Mouse (Mus musculus) hindbrain, embryonic 12.5 days (tissue): ENCODE results near the gene Hmox1. TPM values are rescaled to one million over a fixed set of nuclear protein-coding genes. Genes with fewer than 3 reads are reported as not detected.

ENCODE experiments used
- ATAC-seq: fragments of 200-750 bp; cut with Nextera tagmentation; 2 replicates; pipeline ENCODE4 v1.8.0; 2017; ENCODE audit warnings: moderate TSS enrichment; ENCODE audit not compliant: low FRiP score
- H3K27ac ChIP-seq: fragments of 300-500 bp; sonication (generic); 2 replicates; pipeline ENCODE4 v1.5.1; 2016; ENCODE audit warnings: mild to moderate bottlenecking
- H3K27me3 ChIP-seq: fragments of 300-500 bp; sonication (generic); 2 replicates; pipeline ENCODE4 v1.6.1; 2016; ENCODE audit warnings: mild to moderate bottlenecking
- H3K36me3 ChIP-seq: fragments of 300-500 bp; sonication (generic); 2 replicates; pipeline ENCODE4 v1.6.1; 2016; ENCODE audit warnings: mild to moderate bottlenecking
- H3K4me1 ChIP-seq: fragments of 300-500 bp; sonication (generic); 2 replicates; pipeline ENCODE4 v1.6.1; 2016
- H3K4me2 ChIP-seq: fragments of 300-500 bp; sonication (generic); replicated peaks from 2 replicates; pipeline ENCODE4 v1.6.1; 2016; ENCODE audit warnings: mild to moderate bottlenecking
- H3K4me3 ChIP-seq: fragments of 300-500 bp; sonication (generic); 2 replicates; pipeline ENCODE4 v1.5.1; 2016; ENCODE audit warnings: mild to moderate bottlenecking
- H3K9ac ChIP-seq: fragments of 300-500 bp; sonication (generic); 2 replicates; pipeline ENCODE4 v1.6.1; 2016; ENCODE audit warnings: mild to moderate bottlenecking, moderate library complexity
- H3K9me3 ChIP-seq: fragments of 300-500 bp; sonication (generic); replicated peaks from 2 replicates; pipeline ENCODE4 v1.6.1; 2016; ENCODE audit warnings: mild to moderate bottlenecking
- WGBS: fragments of 180-500 bp; shearing (Covaris S2); methylation state at CpG from one replicate; pipeline ENCODE4 v1.1.7; 2016; 5-methylcytosine and 5-hydroxymethylcytosine counted together
- polyA plus RNA-seq: library from polyadenylated mRNA; unstranded; fragments of >200 nt; fragmentation: Nextera tagmentation; extraction: Ambion mirVana; gene quantifications from 2 replicates; pipeline ENCODE4 v1.2.1, GENCODE M21; 2016

Gene Hmox1
- polyA plus RNA-seq, 1 experiment from 2014 or later, result 18.7 TPM

DNA sequence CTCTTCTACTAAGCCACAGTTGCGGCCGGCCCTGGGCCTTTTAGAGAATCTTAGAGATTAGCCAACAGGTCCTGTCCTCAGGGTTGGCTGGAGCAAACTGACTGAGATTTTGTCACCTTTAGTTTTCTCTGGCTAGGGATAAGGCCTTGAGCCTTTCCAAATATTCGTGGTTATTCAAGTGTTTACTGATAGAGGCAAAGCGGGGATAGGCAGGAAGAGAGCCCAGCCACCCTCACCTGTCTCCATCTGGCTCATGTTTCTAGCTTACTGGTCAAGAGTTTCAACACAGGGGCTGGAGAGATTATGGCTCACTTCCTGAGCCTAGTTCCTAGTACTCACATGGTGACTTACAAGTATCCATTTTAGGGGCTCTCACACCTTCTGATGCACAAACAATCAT, 9.5 kb downstream of the Hmox1 start:
- Histone ChIP-seq H3K27ac (no peak overlapping the region), H3K4me3 (no peak overlapping the region), H3K4me1 (no peaks in the 10 kb centered on the region), H3K36me3 (0 out of 2 replicates have a peak, but pooled peaks cover 3% of the 10 kb centered on the region), H3K9ac (no peak overlapping the region), H3K4me2 (no peak overlapping the region), H3K27me3 (no peaks in the 10 kb centered on the region), H3K9me3 (no peaks in the 10 kb centered on the region)
- WGBS, result 95% methylated on average over 4 of the region's 4 CpGs
- ATAC-seq, result no peak

DNA sequence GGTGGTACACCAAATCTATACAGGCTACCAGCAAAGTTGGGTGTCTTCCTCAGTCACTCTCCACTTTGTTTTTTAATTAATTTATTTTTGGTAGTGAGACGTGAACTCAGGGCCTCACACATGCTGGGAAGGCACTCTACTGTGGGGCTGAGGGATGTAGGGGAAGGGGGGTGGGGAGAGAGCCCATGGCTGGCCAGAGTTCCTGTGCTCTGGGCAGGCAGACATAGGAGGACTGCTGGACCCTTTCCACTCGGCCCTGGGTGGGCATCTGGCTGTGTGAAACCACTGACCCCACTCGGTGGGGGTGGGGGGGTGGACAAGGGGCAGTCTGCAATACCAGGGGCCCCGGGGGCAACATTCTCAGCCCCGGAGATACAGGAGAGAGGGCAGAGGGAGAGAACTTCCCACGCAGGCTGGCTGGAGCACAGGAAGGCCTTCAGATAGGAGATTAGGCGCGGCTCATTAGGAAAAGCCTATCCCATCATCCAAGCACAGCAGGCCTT, 10.0 kb downstream of the Hmox1 start:
- no peaks in the 10 kb centered on the region for H3K9me3 ChIP-seq
- H3K27ac ChIP-seq, result peak overlapping the region; percentile 30; the same call in 1 of the 2 replicates
- ATAC-seq, result 0 out of 2 replicates have a peak, but pooled peaks have one; percentile 13
- WGBS, result 50% methylated on average over 8 of the region's 8 CpGs
- H3K9ac ChIP-seq, result no peak overlapping the region
- H3K4me3 ChIP-seq, result no peak overlapping the region
- no peaks in the 10 kb centered on the region for H3K4me1 ChIP-seq
- 0 out of 2 replicates have a peak, but pooled peaks cover 3% of the 10 kb centered on the region for H3K36me3 ChIP-seq
- H3K4me2 ChIP-seq, result no peak overlapping the region
- no peaks in the 10 kb centered on the region for H3K27me3 ChIP-seq

DNA sequence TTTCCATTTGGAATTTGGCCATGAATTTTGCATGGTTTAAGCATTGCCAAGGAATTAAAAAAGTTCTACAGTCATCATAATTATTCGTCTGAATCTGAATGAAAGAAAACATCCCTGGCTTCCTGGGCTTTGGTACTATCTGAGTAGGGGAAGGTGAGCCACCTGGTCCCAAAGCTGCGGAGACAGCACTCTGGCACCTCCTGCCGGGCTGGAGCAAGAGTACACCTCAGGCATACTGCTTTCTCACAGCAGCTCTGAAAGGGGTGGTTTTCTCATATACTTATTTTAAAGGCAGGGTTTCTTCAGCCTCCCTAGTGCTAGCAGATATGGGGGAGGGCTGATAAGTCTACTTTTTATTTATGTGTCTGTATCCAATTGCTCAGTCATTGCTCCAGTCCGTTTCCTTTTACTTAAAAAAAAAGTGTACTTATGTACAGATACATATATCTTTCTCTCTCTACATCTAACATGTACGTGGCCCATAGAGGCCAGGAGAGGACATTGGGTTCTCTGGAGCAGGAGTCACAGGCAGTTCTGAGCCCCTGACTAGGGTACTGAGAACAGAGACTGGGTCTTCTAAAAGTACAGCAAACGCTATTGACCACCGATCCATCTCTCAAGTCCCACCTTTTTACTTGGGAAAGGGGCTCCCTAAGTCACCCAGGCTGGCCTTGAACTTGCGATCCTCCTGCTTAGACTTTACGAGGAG, 15.3 kb downstream of the Hmox1 start:
- Histone ChIP-seq H3K9me3 (no peaks in the 10 kb centered on the region), H3K36me3 (peaks cover 16% of the 10 kb centered on the region), H3K9ac (peak overlapping the region; percentile 69), H3K27ac (peak overlapping the region; percentile 82), H3K4me2 (peak overlapping the region; percentile 61), H3K4me3 (peak overlapping the region; percentile 75), H3K27me3 (no peaks in the 10 kb centered on the region), H3K4me1 (peaks cover 20% of the 10 kb centered on the region)
- ATAC-seq, result peak; percentile 76
- WGBS, result 0% methylated on average over 9 of the region's 9 CpGs

DNA sequence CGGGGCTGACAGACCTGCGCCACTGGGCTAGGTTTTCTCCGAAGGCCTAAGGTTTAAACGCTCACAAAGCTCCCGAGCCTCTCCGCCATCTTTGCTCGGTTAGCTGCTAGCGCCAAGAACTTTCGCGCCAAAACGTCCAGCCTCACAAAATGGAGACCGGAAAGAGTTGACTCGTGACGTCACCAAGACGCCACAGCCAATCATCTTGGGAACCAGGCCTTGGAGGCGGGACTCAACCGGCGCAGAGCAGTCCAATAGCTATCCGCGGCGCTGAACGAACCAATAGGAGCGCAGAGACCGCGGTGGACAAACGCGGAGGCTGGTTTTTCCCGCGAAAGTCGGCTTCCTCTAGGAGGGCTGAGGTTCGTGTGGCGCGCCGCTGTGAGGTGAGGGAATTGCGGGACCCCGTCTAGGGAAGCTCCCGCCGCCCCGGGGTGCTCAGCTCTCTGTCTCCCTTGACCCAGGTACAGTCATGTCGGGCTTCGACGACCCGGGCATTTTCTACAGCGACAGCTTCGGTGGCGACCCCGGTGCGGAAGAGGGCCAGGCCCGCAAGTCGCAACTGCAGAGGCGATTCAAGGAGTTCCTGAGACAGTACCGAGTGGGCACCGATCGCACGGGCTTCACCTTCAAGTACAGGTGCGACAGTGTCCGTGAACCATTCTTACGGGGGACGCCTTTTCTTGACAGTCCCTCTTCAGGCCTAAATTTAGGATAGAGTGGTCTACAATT, 16.0 kb downstream of the Hmox1 start, which contains the start of gene Mcm5:
Gene Mcm5, plus strand, starts transcription at position 334 of the 732 bp plus-strand sequence.
- Histone ChIP-seq H3K4me1 (peaks cover 20% of the 10 kb centered on the region), H3K36me3 (peaks cover 23% of the 10 kb centered on the region), H3K9ac (peak within 1 kb of the TSS; percentile 69), H3K4me3 (peak within 1 kb of the TSS; percentile 75), H3K27ac (peak within 1 kb of the TSS; percentile 82), H3K9me3 (no peaks in the 10 kb centered on the region), H3K4me2 (peak within 1 kb of the TSS; percentile 88), H3K27me3 (no peaks in the 10 kb centered on the region)
- WGBS, result under 1% methylated on average over 59 of the region's 59 CpGs
- ATAC-seq, result peak; percentile 98

DNA sequence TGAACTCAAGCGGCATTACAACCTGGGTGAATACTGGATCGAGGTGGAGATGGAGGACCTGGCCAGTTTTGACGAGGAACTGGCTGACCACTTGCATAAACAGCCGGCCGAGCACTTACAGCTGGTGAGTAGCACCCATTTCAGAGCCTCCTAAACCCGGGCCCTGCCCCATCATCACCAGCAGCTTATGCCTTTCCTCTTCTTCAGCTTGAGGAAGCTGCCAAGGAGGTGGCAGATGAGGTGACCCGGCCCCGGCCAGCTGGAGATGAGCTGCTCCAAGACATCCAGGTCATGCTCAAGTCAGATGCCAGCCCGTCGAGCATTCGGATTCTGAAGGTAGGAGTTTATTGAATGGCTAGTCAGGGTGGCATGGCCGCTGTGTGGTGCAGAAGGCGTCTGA, 16.7 kb downstream of the Hmox1 start:
- Histone ChIP-seq H3K27ac (no peak overlapping the region), H3K4me1 (peaks cover 20% of the 10 kb centered on the region), H3K4me3 (peak overlapping the region; percentile 75), H3K9me3 (no peaks in the 10 kb centered on the region), H3K9ac (peak overlapping the region; percentile 67), H3K4me2 (peak overlapping the region; percentile 88), H3K36me3 (peaks cover 30% of the 10 kb centered on the region), H3K27me3 (no peaks in the 10 kb centered on the region)
- WGBS, result 19% methylated on average over 13 of the region's 13 CpGs
- no peak for ATAC-seq

DNA sequence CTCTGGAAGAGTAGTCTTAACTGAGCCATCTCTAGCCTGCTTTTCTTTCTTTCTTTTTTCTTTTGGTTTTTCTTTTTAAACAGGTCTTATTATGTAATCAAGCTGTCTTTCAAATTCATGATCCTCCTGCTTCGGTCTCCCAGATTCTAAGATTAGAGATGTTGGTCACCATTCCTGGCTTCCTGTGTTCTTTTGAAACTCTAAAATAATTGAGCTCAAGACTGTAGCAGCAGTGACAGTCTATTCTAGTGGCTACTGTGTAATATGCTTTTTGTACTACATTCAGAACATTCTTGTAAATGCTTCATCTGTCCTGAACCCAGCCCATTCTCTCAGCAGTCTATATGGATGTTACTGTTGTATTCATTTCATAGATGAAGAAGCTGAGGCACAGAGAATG, 25.1 kb downstream of the Hmox1 start:
- H3K27me3 ChIP-seq, result no peaks in the 10 kb centered on the region
- H3K4me1 ChIP-seq, result no peaks in the 10 kb centered on the region
- H3K4me3 ChIP-seq, result no peak overlapping the region
- no peak for ATAC-seq
- H3K27ac ChIP-seq, result no peak overlapping the region
- WGBS, result 91% methylated on average over 1 of the region's 1 CpGs
- no peak overlapping the region for H3K9ac ChIP-seq
- no peak overlapping the region for H3K4me2 ChIP-seq
- H3K9me3 ChIP-seq, result no peaks in the 10 kb centered on the region
- H3K36me3 ChIP-seq, result peaks cover 87% of the 10 kb centered on the region

DNA sequence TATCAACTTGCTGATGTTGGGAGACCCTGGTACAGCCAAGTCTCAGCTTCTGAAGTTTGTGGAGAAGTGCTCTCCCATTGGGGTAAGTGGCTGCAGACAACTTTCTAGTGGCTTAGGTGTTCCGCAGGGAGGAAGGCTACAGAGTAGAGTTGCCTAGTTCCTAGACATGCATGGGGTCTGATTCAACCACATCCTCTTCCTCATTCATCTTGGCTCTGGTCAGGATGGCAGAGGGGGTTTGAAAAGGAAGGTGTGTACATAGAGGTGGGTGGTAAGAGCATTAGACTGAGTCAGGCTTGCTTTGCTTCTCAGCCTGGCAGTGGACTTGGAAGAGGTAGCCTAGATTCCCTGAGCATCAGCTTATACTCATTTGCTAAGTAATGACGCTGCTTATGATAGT, 25.9 kb downstream of the Hmox1 start:
- H3K36me3 ChIP-seq, result peaks cover 87% of the 10 kb centered on the region

DNA sequence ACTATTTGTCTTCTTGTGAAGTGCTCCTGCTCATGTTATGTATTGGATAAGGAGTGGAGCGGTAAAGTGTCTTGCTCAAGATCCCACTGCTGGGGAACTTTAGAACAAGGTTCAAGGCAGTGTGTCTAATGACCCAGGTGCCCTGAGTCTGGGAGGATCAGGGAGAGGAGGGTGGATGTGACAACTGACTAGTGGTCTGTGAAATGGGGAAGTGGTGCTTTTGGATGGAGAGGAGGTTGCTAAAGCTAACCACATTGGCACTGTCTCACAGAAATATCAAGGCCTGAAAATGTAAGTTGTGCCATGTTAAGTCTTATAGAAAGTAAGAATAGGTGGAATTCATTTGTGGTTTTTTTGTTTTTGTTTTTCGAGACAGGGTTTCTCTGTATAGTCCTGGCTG, 26.3 kb downstream of the Hmox1 start:
- Histone ChIP-seq H3K4me2 (no peak overlapping the region), H3K27ac (no peak overlapping the region), H3K4me3 (no peak overlapping the region), H3K36me3 (peaks cover 87% of the 10 kb centered on the region), H3K9ac (no peak overlapping the region), H3K27me3 (no peaks in the 10 kb centered on the region), H3K9me3 (no peaks in the 10 kb centered on the region), H3K4me1 (no peaks in the 10 kb centered on the region)
- 87% methylated on average over 2 of the region's 2 CpGs for WGBS
- no peak for ATAC-seq

More for the DNA sequence above, 25.9 kb downstream of the Hmox1 start:
- Histone ChIP-seq H3K4me3 (no peak overlapping the region), H3K9me3 (no peaks in the 10 kb centered on the region), H3K27ac (no peak overlapping the region), H3K9ac (no peak overlapping the region), H3K27me3 (no peaks in the 10 kb centered on the region), H3K4me2 (no peak overlapping the region), H3K4me1 (no peaks in the 10 kb centered on the region)
- no peak for ATAC-seq
- WGBS, result 97% methylated on average over 2 of the region's 2 CpGs

DNA sequence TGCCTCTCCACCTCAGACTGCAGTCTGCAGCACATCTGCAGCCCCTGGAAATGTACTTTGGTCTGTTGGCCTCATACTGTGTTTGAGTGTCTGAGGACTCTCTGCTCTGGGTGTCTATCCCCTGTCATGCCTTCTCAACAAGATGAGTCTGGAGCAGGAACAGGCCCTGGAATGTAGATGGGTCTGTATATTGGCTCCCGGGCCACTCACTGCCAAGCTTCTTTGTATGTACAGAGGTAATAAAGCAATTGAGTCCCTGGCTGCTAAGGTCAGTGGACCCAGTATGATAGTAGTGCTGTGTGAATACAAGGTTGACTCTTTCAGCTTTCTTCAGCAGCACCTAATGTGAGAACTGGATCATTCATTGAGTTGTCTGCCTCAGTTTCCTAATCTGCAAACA, 34.0 kb downstream of the Hmox1 start:
- Histone ChIP-seq H3K9me3 (no peaks in the 10 kb centered on the region), H3K4me2 (no peak overlapping the region), H3K27ac (no peak overlapping the region), H3K9ac (no peak overlapping the region), H3K4me1 (no peaks in the 10 kb centered on the region), H3K27me3 (no peaks in the 10 kb centered on the region), H3K36me3 (peaks cover 62% of the 10 kb centered on the region), H3K4me3 (no peak overlapping the region)
- no peak for ATAC-seq
- 91% methylated on average over 1 of the region's 1 CpGs for WGBS

DNA sequence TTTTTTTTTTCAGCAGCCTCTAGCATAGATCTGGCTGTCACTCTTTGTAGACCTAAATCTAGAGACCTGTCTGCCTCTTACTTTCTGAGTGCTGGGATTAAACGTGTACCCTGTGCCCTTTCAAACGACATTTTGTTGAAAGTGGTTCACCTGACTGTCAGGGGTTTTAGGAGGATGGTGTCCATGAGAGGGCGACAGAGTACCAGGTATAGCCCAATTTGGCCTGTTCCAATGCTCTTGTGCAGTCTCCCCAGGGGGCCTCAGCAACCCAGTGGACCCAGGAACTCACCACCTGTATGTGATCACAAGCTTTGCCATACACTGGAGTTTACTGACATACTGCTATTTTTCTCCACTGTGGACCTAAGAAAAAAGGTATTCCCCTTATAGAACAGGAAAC, 39.1 kb downstream of the Hmox1 start:
- Histone ChIP-seq H3K9me3 (no peaks in the 10 kb centered on the region), H3K36me3 (peaks cover 15% of the 10 kb centered on the region), H3K9ac (no peak overlapping the region), H3K27me3 (no peaks in the 10 kb centered on the region), H3K4me3 (no peak overlapping the region), H3K27ac (no peak overlapping the region), H3K4me2 (no peak overlapping the region), H3K4me1 (no peaks in the 10 kb centered on the region)
- ATAC-seq, result no peak
- WGBS, result 11% methylated on average over 3 of the region's 3 CpGs

DNA sequence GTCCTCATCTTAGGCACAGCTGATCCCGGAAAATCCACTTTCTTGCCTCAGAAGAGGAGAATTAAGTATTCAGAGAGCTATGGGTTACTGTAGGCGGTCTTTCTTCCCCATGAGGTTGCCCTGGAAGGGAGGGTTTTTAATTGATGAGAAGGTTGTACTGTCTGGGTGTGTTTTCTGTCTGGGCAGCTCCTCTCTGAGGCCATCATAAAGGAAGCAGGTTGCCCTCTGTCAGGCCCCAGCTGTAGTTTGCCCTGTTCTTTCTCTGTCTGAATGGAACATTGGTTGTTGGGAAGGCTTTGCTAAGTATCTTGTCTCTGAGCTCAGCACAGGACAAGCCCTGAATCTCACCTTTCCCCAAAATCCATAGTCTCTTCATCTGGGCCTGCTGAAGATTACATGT, 40.0 kb downstream of the Hmox1 start:
- Histone ChIP-seq H3K4me3 (no peak overlapping the region), H3K27ac (no peak overlapping the region), H3K27me3 (no peaks in the 10 kb centered on the region), H3K9ac (no peak overlapping the region), H3K4me1 (no peaks in the 10 kb centered on the region), H3K4me2 (no peak overlapping the region), H3K36me3 (peaks cover 9% of the 10 kb centered on the region), H3K9me3 (no peaks in the 10 kb centered on the region)
- no peak for ATAC-seq
- 72% methylated on average over 2 of the region's 2 CpGs for WGBS

DNA sequence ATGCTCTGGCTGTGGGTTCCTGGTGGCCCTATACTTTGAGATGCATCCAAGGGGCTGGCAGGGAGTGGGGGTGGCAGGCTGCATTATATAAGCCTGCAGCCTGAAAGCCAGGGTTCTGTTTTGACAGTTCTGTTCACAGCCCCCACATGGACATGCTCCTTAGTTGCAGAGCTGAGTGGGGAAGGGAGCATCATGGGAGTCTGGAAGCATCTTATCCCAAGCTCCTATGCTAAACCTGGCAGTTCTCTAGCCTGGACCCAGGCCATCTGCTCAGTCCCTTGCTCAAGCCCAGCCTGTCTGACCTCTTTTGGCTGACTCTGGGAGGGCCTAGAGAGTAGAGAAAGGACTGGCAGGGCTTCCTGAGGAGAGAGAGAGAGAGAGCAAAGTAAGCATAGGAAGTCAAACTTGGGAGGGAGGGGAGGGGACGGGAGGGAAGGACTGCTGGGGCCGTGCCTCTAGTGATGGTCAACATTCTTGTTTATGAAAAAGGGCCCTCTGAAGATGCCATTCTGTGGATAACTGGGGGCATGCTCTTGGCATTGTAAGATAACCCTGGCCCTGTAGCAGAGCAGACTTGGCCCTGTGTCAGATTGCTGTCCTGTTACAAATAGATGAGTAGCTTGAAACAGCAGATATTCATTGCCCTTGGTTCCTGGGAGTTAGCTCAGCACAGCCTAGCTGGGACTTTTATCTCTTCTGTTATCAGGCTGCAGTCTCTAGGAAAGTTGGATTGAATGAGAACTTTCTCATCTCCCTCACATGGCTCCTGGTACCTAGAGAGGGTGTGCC, 41.4 kb downstream of the Hmox1 start:
- H3K9me3 ChIP-seq, result no peaks in the 10 kb centered on the region
- no peak overlapping the region for H3K4me2 ChIP-seq
- H3K9ac ChIP-seq, result no peak overlapping the region
- no peaks in the 10 kb centered on the region for H3K36me3 ChIP-seq
- H3K27ac ChIP-seq, result no peak overlapping the region
- no peaks in the 10 kb centered on the region for H3K27me3 ChIP-seq
- no peak overlapping the region for H3K4me3 ChIP-seq
- WGBS, result 45% methylated on average over 2 of the region's 2 CpGs
- H3K4me1 ChIP-seq, result no peaks in the 10 kb centered on the region
- no peak for ATAC-seq
